Mouse (Mus musculus): ENCODE measurements around the gene Pafah1b3. TPM values are rescaled to one million over a fixed set of nuclear protein-coding genes. Genes with fewer than 3 reads are reported as not detected.

The Pafah1b3 gene
- polyA plus RNA-seq, 1 experiment from 2014 or later, result 216 TPM

- Histone ChIP-seq H3K9me3 (replicated peaks) (no peaks in the 10 kb centered on the region), H3K27me3 (no peaks in the 10 kb centered on the region), H3K4me3 (replicated peaks) (no peak overlapping the region), H3K4me2 (replicated peaks) (no peak overlapping the region), H3K27ac (replicated peaks) (no peak overlapping the region), H3K4me1 (peaks cover 30% of the 10 kb centered on the region), H3K36me3 (peaks cover 90% of the 10 kb centered on the region), H3K9ac (no peak overlapping the region)
- no peak for ATAC-seq (ENCODE audit: insufficient number of reproducible peaks, low FRiP score, low TSS enrichment, low read depth)
- 90% methylated on average over 3 of the region's 3 CpGs for WGBS
Observed at GRCm38 (mm10) chr7:25288721-25289120, 9.1 kb downstream of the Pafah1b3 start.

- no peaks in the 10 kb centered on the region for H3K27me3 ChIP-seq
- peaks cover 36% of the 10 kb centered on the region for H3K4me1 ChIP-seq
- H3K9me3 ChIP-seq (replicated peaks), result no peaks in the 10 kb centered on the region
- H3K9ac ChIP-seq, result no peak overlapping the region
- H3K4me3 ChIP-seq (replicated peaks), result no peak overlapping the region
- ATAC-seq (ENCODE audit: insufficient number of reproducible peaks, low FRiP score, low TSS enrichment, low read depth), result no peak
- no peak overlapping the region for H3K27ac ChIP-seq (replicated peaks)
- H3K36me3 ChIP-seq, result peaks cover 83% of the 10 kb centered on the region
- WGBS, result 89% methylated on average over 12 of the region's 12 CpGs
- H3K4me2 ChIP-seq (replicated peaks), result no peak overlapping the region
Observed at GRCm38 (mm10) chr7:25288011-25288410, 9.8 kb downstream of the Pafah1b3 start.

- Histone ChIP-seq H3K27ac (replicated peaks) (0 out of 2 replicates have a peak overlapping the region, but pooled peaks have one; percentile 7), H3K9me3 (replicated peaks) (no peaks in the 10 kb centered on the region), H3K4me1 (peaks cover 36% of the 10 kb centered on the region), H3K9ac (no peak overlapping the region), H3K4me2 (replicated peaks) (no peak overlapping the region), H3K27me3 (no peaks in the 10 kb centered on the region), H3K36me3 (peaks cover 73% of the 10 kb centered on the region), H3K4me3 (replicated peaks) (no peak overlapping the region)
- 77% methylated on average over 8 of the region's 8 CpGs for WGBS
- ATAC-seq (ENCODE audit: insufficient number of reproducible peaks, low FRiP score, low TSS enrichment, low read depth), result no peak
Observed at GRCm38 (mm10) chr7:25286989-25287388, 10.8 kb downstream of the Pafah1b3 start.

GRCm38 (mm10) chr7:25285511-25286238 is 12.1 kb downstream of the Pafah1b3 start:
- Histone ChIP-seq H3K9me3 (replicated peaks) (no peaks in the 10 kb centered on the region), H3K27ac (replicated peaks) (no peak overlapping the region), H3K36me3 (peaks cover 60% of the 10 kb centered on the region), H3K4me1 (peaks cover 36% of the 10 kb centered on the region), H3K9ac (no peak overlapping the region), H3K4me3 (replicated peaks) (no peak overlapping the region), H3K4me2 (replicated peaks) (no peak overlapping the region), H3K27me3 (no peaks in the 10 kb centered on the region)
- WGBS, result 85% methylated on average over 20 of the region's 20 CpGs
- no peak for ATAC-seq (ENCODE audit: insufficient number of reproducible peaks, low FRiP score, low TSS enrichment, low read depth)

- ATAC-seq (ENCODE audit: insufficient number of reproducible peaks, low FRiP score, low TSS enrichment, low read depth), result no peak
- Histone ChIP-seq H3K9ac (no peak overlapping the region), H3K36me3 (peaks cover 50% of the 10 kb centered on the region), H3K4me2 (replicated peaks) (peak overlapping the region; percentile 80; the same call in 1 of the 2 replicates), H3K27ac (replicated peaks) (peak overlapping the region; percentile 100; the same call in 1 of the 2 replicates), H3K27me3 (no peaks in the 10 kb centered on the region), H3K4me3 (replicated peaks) (peak overlapping the region; percentile 86; the same call in 1 of the 2 replicates), H3K4me1 (peaks cover 41% of the 10 kb centered on the region), H3K9me3 (replicated peaks) (no peaks in the 10 kb centered on the region)
- 59% methylated on average over 5 of the region's 5 CpGs for WGBS
Observed at GRCm38 (mm10) chr7:25284766-25285165, 13.0 kb downstream of the Pafah1b3 start.

- Histone ChIP-seq H3K27ac (replicated peaks) (peak overlapping the region; percentile 100), H3K4me1 (peaks cover 44% of the 10 kb centered on the region)
Observed at GRCm38 (mm10) chr7:25284171-25284570, 13.6 kb downstream of the Pafah1b3 start.

GRCm38 (mm10) chr7:25283637-25284036 is 14.1 kb downstream of the Pafah1b3 start:
- Histone ChIP-seq H3K36me3 (peaks cover 39% of the 10 kb centered on the region), H3K27ac (replicated peaks) (peak overlapping the region; percentile 100), H3K9ac (peak overlapping the region; percentile 69), H3K9me3 (replicated peaks) (no peaks in the 10 kb centered on the region), H3K27me3 (no peaks in the 10 kb centered on the region), H3K4me1 (peaks cover 44% of the 10 kb centered on the region), H3K4me3 (replicated peaks) (peak overlapping the region; percentile 86), H3K4me2 (replicated peaks) (peak overlapping the region; percentile 80)
- 4% methylated on average over 5 of the region's 5 CpGs for WGBS
- no peak for ATAC-seq (ENCODE audit: insufficient number of reproducible peaks, low FRiP score, low TSS enrichment, low read depth)

More at GRCm38 (mm10) chr7:25284171-25284570, 13.6 kb downstream of the Pafah1b3 start:
- Histone ChIP-seq H3K4me2 (replicated peaks) (peak overlapping the region; percentile 80), H3K9ac (peak overlapping the region; percentile 69), H3K36me3 (peaks cover 44% of the 10 kb centered on the region), H3K4me3 (replicated peaks) (peak overlapping the region; percentile 86), H3K27me3 (no peaks in the 10 kb centered on the region), H3K9me3 (replicated peaks) (no peaks in the 10 kb centered on the region)
- WGBS, result 57% methylated on average over 2 of the region's 2 CpGs
- no peak for ATAC-seq (ENCODE audit: insufficient number of reproducible peaks, low FRiP score, low TSS enrichment, low read depth)

GRCm38 (mm10) chr7:25282731-25283211 is 15.0 kb downstream of the Pafah1b3 start:
- ATAC-seq (ENCODE audit: insufficient number of reproducible peaks, low FRiP score, low TSS enrichment, low read depth), result no peak
- Histone ChIP-seq H3K9me3 (replicated peaks) (no peaks in the 10 kb centered on the region), H3K27me3 (no peaks in the 10 kb centered on the region), H3K27ac (replicated peaks) (peak overlapping the region; percentile 100), H3K36me3 (peaks cover 30% of the 10 kb centered on the region), H3K4me3 (replicated peaks) (peak overlapping the region; percentile 86), H3K4me1 (peaks cover 47% of the 10 kb centered on the region), H3K9ac (peak overlapping the region; percentile 69), H3K4me2 (replicated peaks) (peak overlapping the region; percentile 80)
- 0% methylated on average over 26 of the region's 36 CpGs for whole genome bisulfite sequencing

- H3K4me1 ChIP-seq, result peaks cover 55% of the 10 kb centered on the region
- peak; percentile 83 for ATAC-seq (ENCODE audit: insufficient number of reproducible peaks, low FRiP score, low TSS enrichment, low read depth)
- WGBS, result under 1% methylated on average over 88 of the region's 108 CpGs
- H3K4me3 ChIP-seq (replicated peaks), result peak overlapping the region; percentile 86
- no peaks in the 10 kb centered on the region for H3K9me3 ChIP-seq (replicated peaks)
- peak overlapping the region; percentile 80 for H3K4me2 ChIP-seq (replicated peaks)
- H3K27me3 ChIP-seq, result no peaks in the 10 kb centered on the region
- H3K36me3 ChIP-seq, result peaks cover 22% of the 10 kb centered on the region
- peak overlapping the region; percentile 69 for H3K9ac ChIP-seq
- peak overlapping the region; percentile 100 for H3K27ac ChIP-seq (replicated peaks)
Observed at GRCm38 (mm10) chr7:25281734-25282601, 15.8 kb downstream of the Pafah1b3 start.

GRCm38 (mm10) chr7:25281166-25281733 is 16.5 kb downstream of the Pafah1b3 start:
- H3K4me1 ChIP-seq, result peaks cover 62% of the 10 kb centered on the region
- peak overlapping the region; percentile 80 for H3K4me2 ChIP-seq (replicated peaks)
- no peaks in the 10 kb centered on the region for H3K9me3 ChIP-seq (replicated peaks)
- H3K27me3 ChIP-seq, result no peaks in the 10 kb centered on the region
- 16% methylated on average over 12 of the region's 12 CpGs for WGBS
- peaks cover 15% of the 10 kb centered on the region for H3K36me3 ChIP-seq
- no peak for ATAC-seq (ENCODE audit: insufficient number of reproducible peaks, low FRiP score, low TSS enrichment, low read depth)
- H3K9ac ChIP-seq, result peak overlapping the region; percentile 23; the same call in 1 of the 2 replicates
- peak overlapping the region; percentile 86 for H3K4me3 ChIP-seq (replicated peaks)
- H3K27ac ChIP-seq (replicated peaks), result peak overlapping the region; percentile 100

Data from embryonic facial prominence, embryonic 15.5 days (tissue).